Mouse (Mus musculus): Measurements from ENCODE around the gene Syne3. TPM values are rescaled to one million over a fixed set of nuclear protein-coding genes. Genes with fewer than 3 reads are reported as not detected.

Gene Syne3
- polyA plus RNA-seq, 1 experiment from 2014 or later: 0.28 TPM

DNA sequence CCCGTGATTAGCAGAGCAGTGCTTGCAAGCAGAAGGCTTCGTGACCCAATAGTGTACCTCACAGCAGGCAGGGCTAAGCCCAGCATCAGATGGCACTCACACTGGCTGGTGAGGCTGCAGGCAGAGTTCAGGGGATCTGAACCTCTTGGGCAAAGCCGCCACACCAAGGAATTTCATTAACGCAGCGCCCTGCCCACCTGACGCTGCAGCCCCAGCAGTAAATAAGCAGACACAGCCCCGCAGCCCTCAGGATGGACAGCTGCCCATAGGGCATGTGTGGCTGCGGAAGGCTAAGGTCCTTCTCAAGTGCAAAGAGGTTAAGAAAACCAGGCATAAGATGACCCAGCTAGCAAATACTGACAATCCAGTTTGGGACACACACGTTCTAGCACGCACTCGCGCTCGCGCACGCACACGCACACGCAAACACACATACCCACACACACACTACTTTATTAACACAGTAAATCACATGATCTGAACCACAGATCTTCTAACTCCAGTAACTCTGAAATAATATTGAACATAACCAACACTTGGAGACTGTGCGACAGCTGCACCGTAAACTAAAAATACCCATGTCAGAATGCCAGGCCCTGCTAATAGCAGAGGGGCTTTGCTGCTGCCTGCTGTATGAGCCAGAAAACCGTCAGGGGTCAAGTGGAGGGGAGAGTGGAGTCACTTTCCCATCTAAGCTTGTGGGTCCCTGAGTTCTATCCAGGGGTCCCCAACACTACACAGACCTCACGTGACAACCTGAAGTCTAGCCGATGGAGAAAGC is 30.5 kb downstream of the Syne3 start:
- Histone ChIP-seq H3K4me3 (replicated peaks) (no peak overlapping the region), H3K27me3 (replicated peaks) (no peaks in the 10 kb centered on the region), H3K36me3 (no peaks in the 10 kb centered on the region), H3K4me2 (no peak overlapping the region; the same call in 1 of the 2 replicates), H3K27ac (replicated peaks) (no peak overlapping the region), H3K9ac (replicated peaks) (no peak overlapping the region), H3K9me3 (replicated peaks) (no peaks in the 10 kb centered on the region), H3K4me1 (peaks cover 12% of the 10 kb centered on the region)
- 73% methylated on average over 22 of the region's 22 CpGs for WGBS
- no peak for ATAC-seq (ENCODE audit: low FRiP score)

DNA sequence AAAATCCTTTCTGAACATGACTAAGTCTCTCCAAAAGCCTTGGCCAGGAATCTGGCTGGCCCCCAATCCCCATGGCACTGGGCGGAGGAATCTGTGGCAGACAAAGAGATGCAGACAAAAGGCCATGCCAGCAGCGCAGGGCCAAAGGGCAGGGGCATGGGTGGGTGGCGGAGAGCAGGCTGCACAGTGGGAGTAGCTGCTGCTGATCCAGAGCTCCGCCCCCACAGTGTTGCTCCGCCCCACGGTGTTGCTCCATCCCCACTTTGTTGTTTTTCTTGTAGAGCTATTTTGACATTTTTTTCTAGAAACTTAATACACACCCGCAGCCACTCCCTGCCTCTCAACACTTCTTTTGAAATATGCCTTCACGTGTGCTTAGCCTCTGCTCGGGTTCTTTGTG is 31.2 kb downstream of the Syne3 start:
- no peaks in the 10 kb centered on the region for H3K36me3 ChIP-seq
- peaks cover 9% of the 10 kb centered on the region for H3K4me1 ChIP-seq
- no peak overlapping the region for H3K9ac ChIP-seq (replicated peaks)
- WGBS: 18% methylated on average over 9 of the region's 9 CpGs
- no peak overlapping the region; the same call in 1 of the 2 replicates for H3K4me2 ChIP-seq
- H3K9me3 ChIP-seq (replicated peaks): no peaks in the 10 kb centered on the region
- no peaks in the 10 kb centered on the region for H3K27me3 ChIP-seq (replicated peaks)
- no peak overlapping the region for H3K27ac ChIP-seq (replicated peaks)
- no peak overlapping the region for H3K4me3 ChIP-seq (replicated peaks)
- no peak for ATAC-seq (ENCODE audit: low FRiP score)

DNA sequence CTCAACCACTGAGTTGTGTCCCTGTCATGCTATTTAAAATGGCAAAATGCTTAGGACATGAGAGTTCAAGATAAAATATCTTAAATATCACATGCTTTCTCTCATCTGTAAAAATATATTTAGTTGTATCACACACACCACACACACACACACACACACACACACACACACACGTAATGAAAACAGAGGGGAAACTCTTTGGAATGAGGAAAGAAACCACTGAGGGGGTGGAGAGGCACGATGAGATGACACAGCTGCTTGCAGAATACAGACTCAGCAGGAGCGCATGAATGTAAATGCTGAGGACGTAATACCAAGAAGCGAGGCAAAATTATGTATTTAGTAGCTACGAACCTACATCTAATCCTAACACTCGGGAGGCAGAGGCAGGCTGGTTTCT is 32.7 kb downstream of the Syne3 start:
- peaks cover 8% of the 10 kb centered on the region for H3K4me1 ChIP-seq
- H3K27me3 ChIP-seq (replicated peaks): no peaks in the 10 kb centered on the region
- no peak overlapping the region for H3K9ac ChIP-seq (replicated peaks)
- no peaks in the 10 kb centered on the region for H3K36me3 ChIP-seq
- no peak overlapping the region for H3K4me3 ChIP-seq (replicated peaks)
- no peak overlapping the region for H3K4me2 ChIP-seq
- no peaks in the 10 kb centered on the region for H3K9me3 ChIP-seq (replicated peaks)
- no peak for ATAC-seq (ENCODE audit: low FRiP score)
- H3K27ac ChIP-seq (replicated peaks): no peak overlapping the region
- 89% methylated on average over 7 of the region's 7 CpGs for WGBS

- no peaks in the 10 kb centered on the region for H3K27me3 ChIP-seq (replicated peaks)
- H3K36me3 ChIP-seq: no peaks in the 10 kb centered on the region
- no peak overlapping the region for H3K4me2 ChIP-seq
- no peak overlapping the region for H3K9ac ChIP-seq (replicated peaks)
- H3K4me3 ChIP-seq (replicated peaks): no peak overlapping the region
- H3K4me1 ChIP-seq: peaks cover 8% of the 10 kb centered on the region
- H3K27ac ChIP-seq (replicated peaks): no peak overlapping the region
- 70% methylated on average over 8 of the region's 8 CpGs for whole genome bisulfite sequencing
- ATAC-seq (ENCODE audit: low FRiP score): no peak
- H3K9me3 ChIP-seq (replicated peaks): no peaks in the 10 kb centered on the region
These were observed 33.2 kb downstream of the Syne3 start for GRCm38 (mm10) chr12:104976331-104976817.

DNA sequence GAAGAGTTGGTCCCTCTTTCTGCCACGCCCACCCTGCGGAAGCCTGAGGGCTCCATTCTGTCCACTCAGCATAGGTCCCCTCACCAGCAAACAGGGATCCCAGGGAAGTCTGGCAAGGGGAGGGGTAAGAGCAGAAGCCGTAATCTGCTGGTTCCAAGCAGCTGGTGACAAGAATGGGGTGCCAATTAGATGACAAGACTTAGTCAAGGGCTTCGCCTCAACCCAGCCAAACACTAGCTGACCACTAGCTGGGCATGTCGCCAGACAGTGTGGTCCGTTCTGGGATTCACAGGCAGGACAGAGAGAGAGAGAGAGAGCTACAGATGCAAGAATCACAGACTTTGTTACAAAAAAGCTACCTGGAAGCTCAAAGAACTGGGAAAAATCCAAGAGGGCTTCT is 36.7 kb downstream of the Syne3 start:
- Histone ChIP-seq H3K9ac (replicated peaks) (no peak overlapping the region), H3K4me2 (no peak overlapping the region), H3K4me1 (no peaks in the 10 kb centered on the region), H3K27ac (replicated peaks) (no peak overlapping the region), H3K4me3 (replicated peaks) (no peak overlapping the region), H3K36me3 (no peaks in the 10 kb centered on the region), H3K9me3 (replicated peaks) (no peaks in the 10 kb centered on the region), H3K27me3 (replicated peaks) (no peaks in the 10 kb centered on the region)
- 69% methylated on average over 6 of the region's 6 CpGs for WGBS
- no peak for ATAC-seq (ENCODE audit: low FRiP score)

GRCm38 (mm10) chr12:104969618-104970017 is 40.0 kb downstream of the Syne3 start:
- Histone ChIP-seq H3K4me2 (no peak overlapping the region), H3K27me3 (replicated peaks) (no peaks in the 10 kb centered on the region), H3K4me1 (peaks cover 8% of the 10 kb centered on the region), H3K9me3 (replicated peaks) (no peaks in the 10 kb centered on the region), H3K27ac (replicated peaks) (no peak overlapping the region), H3K9ac (replicated peaks) (no peak overlapping the region), H3K4me3 (replicated peaks) (no peak overlapping the region), H3K36me3 (no peaks in the 10 kb centered on the region)
- WGBS: 82% methylated on average over 4 of the region's 4 CpGs
- no peak for ATAC-seq (ENCODE audit: low FRiP score)

DNA sequence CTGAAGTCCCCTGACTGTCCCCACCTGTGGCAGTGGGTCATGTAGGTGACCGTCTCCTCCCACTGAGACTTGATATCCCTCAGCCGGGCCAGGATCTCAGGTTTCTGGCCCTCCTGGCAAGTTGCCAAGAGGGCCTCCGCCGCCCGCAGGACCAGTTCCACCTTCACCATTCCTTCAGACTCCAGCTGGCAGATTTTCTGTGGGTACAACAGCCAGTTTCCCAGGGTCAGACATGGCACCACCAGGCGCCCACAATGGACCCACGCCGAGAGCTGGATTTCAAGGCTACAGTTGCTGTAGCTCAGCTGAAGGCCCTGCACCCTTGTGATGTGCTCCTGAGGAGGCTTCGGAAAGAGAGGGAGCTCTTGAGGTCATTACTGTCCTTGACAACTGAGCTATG is 40.4 kb downstream of the Syne3 start:
- Histone ChIP-seq H3K36me3 (no peaks in the 10 kb centered on the region), H3K4me2 (no peak overlapping the region), H3K9ac (replicated peaks) (no peak overlapping the region), H3K9me3 (replicated peaks) (no peaks in the 10 kb centered on the region), H3K4me1 (peaks cover 8% of the 10 kb centered on the region), H3K4me3 (replicated peaks) (no peak overlapping the region), H3K27me3 (replicated peaks) (no peaks in the 10 kb centered on the region), H3K27ac (replicated peaks) (no peak overlapping the region)
- ATAC-seq (ENCODE audit: low FRiP score): no peak
- WGBS: 86% methylated on average over 9 of the region's 9 CpGs

DNA sequence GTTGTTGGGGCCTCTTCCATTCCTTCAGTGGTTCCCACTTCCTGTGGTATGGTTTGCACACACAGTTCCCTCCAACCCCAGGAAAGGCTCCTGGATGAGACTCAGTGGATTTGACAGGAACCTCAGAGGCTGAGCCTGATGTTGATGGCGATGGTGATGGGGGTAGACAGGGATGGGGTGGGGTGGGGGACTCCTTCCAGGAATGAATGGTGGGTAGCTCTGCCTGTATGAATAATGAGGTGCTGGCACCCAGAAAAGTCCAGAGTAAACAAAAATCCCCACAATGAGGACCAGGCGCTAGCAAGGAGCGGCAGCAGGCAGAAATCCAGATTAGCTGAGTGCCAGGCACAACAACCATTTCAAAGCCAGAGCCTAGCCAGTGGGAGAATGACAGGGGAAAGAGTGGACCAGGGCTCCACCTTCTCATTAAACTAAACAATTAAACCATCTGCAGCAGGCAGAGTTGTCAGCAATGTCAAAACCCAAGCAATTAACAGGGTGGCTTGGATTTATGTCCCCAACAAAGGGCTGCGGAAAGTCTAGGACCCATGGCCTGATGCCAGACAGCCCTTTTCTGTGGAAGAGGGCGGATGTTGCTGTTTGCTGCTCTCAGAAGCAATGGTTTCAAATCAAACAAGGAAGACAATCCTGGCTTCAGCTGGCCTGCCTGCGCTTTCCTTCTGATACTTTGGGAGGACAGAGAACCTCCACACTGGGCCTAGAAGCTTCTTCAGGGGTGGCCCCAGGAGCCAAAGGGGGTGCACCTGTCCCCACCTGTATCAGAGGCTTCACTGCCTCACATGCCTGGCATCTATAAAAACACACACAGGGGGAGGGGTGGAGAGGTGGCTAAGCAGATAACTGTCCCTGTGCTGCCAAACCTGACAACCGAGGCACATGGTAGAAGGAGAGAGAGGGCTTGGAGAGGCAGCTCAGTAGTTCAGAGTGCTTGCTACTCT is 44.4 kb downstream of the Syne3 start:
- ATAC-seq (ENCODE audit: low FRiP score): peak; percentile 51; the same call in 1 of the 2 replicates
- H3K27ac ChIP-seq (replicated peaks): 0 out of 2 replicates have a peak overlapping the region, but pooled peaks have one; percentile 10
- no peak overlapping the region for H3K4me2 ChIP-seq
- H3K4me1 ChIP-seq: peaks cover 8% of the 10 kb centered on the region
- 29% methylated on average over 7 of the region's 7 CpGs for WGBS
- no peak overlapping the region for H3K9ac ChIP-seq (replicated peaks)
- H3K9me3 ChIP-seq (replicated peaks): no peaks in the 10 kb centered on the region
- peaks cover 6% of the 10 kb centered on the region for H3K27me3 ChIP-seq (replicated peaks)
- no peaks in the 10 kb centered on the region for H3K36me3 ChIP-seq
- no peak overlapping the region for H3K4me3 ChIP-seq (replicated peaks)

- H3K4me3 ChIP-seq (replicated peaks): no peak overlapping the region
- H3K9ac ChIP-seq (replicated peaks): no peak overlapping the region
- H3K36me3 ChIP-seq: no peaks in the 10 kb centered on the region
- peaks cover 7% of the 10 kb centered on the region for H3K4me1 ChIP-seq
- ATAC-seq (ENCODE audit: low FRiP score): no peak
- no peak overlapping the region for H3K27ac ChIP-seq (replicated peaks)
- H3K4me2 ChIP-seq: no peak overlapping the region
- H3K9me3 ChIP-seq (replicated peaks): no peaks in the 10 kb centered on the region
- H3K27me3 ChIP-seq (replicated peaks): peaks cover 10% of the 10 kb centered on the region
These were observed 49.2 kb downstream of the Syne3 start for GRCm38 (mm10) chr12:104960421-104960820.

GRCm38 (mm10) chr12:104959966-104960365 is 49.6 kb downstream of the Syne3 start:
- Histone ChIP-seq H3K36me3 (no peaks in the 10 kb centered on the region), H3K4me1 (peaks cover 7% of the 10 kb centered on the region), H3K27me3 (replicated peaks) (peaks cover 10% of the 10 kb centered on the region), H3K9ac (replicated peaks) (no peak overlapping the region), H3K4me2 (no peak overlapping the region), H3K9me3 (replicated peaks) (no peaks in the 10 kb centered on the region), H3K27ac (replicated peaks) (no peak overlapping the region), H3K4me3 (replicated peaks) (no peak overlapping the region)
- ATAC-seq (ENCODE audit: low FRiP score): no peak
- 68% methylated on average over 9 of the region's 9 CpGs for WGBS

GRCm38 (mm10) chr12:104958263-104958662 is 51.3 kb downstream of the Syne3 start:
- Histone ChIP-seq H3K27ac (replicated peaks) (no peak overlapping the region), H3K9me3 (replicated peaks) (no peaks in the 10 kb centered on the region), H3K4me3 (replicated peaks) (no peak overlapping the region), H3K4me2 (no peak overlapping the region), H3K27me3 (replicated peaks) (peaks cover 6% of the 10 kb centered on the region), H3K4me1 (peaks cover 9% of the 10 kb centered on the region), H3K9ac (replicated peaks) (no peak overlapping the region), H3K36me3 (no peaks in the 10 kb centered on the region)
- 76% methylated on average over 11 of the region's 11 CpGs for WGBS
- no peak for ATAC-seq (ENCODE audit: low FRiP score)

Measured in neural tube, embryonic 15.5 days (tissue).